Mouse (Mus musculus) lung, adult 2 months (tissue): ENCODE results near the gene Snrpb. TPM values are rescaled to one million over a fixed set of nuclear protein-coding genes. Genes with fewer than 3 reads are reported as not detected.

Source experiments
- DNase-seq: peaks from one replicate; pipeline ENCODE4 v3.0.0; 2022
- H3K4me1 ChIP-seq: fragments of 200-500 bp; 2 replicates; pipeline ENCODE4 v1.6.1; 2011; ENCODE audit warnings: low read length; ENCODE audit not compliant: control insufficient read depth, insufficient read depth
- H3K4me3 ChIP-seq: fragments of 200-500 bp; replicated peaks from 2 replicates; pipeline ENCODE3; 2011; ENCODE audit warnings: low read depth, mild to moderate bottlenecking, control low read depth, low read length; ENCODE audit errors: extremely low read depth
- CTCF ChIP-seq: fragments of 200-500 bp; IDR thresholded peaks from 2 replicates; pipeline ENCODE4 v1.5.1; 2011; ENCODE audit warnings: mild to moderate bottlenecking, low read length, control low read depth; ENCODE audit not compliant: insufficient read depth
- POLR2A ChIP-seq: fragments of 200-500 bp; IDR thresholded peaks from 2 replicates; pipeline ENCODE4 v1.6.1; 2011; ENCODE audit warnings: low read depth, mild to moderate bottlenecking, control low read depth, low read length, borderline replicate concordance; ENCODE audit errors: extremely low read depth
- WGBS: fragments of 180-500 bp; shearing (Covaris S2); methylation state at CpG from one replicate; pipeline ENCODE4 v1.1.7; 2018; 5-methylcytosine and 5-hydroxymethylcytosine counted together
- polyA plus RNA-seq: library from polyadenylated mRNA; depleted of rRNA; stranded (reverse); fragments of >200 nt; gene quantifications from 2 replicates; pipeline ENCODE4 v1.2.3, GENCODE M21; 2012; rRNA removed

Snrpb gene
- 245 and 297 TPM in 2 replicates for polyA plus RNA-seq

DNA sequence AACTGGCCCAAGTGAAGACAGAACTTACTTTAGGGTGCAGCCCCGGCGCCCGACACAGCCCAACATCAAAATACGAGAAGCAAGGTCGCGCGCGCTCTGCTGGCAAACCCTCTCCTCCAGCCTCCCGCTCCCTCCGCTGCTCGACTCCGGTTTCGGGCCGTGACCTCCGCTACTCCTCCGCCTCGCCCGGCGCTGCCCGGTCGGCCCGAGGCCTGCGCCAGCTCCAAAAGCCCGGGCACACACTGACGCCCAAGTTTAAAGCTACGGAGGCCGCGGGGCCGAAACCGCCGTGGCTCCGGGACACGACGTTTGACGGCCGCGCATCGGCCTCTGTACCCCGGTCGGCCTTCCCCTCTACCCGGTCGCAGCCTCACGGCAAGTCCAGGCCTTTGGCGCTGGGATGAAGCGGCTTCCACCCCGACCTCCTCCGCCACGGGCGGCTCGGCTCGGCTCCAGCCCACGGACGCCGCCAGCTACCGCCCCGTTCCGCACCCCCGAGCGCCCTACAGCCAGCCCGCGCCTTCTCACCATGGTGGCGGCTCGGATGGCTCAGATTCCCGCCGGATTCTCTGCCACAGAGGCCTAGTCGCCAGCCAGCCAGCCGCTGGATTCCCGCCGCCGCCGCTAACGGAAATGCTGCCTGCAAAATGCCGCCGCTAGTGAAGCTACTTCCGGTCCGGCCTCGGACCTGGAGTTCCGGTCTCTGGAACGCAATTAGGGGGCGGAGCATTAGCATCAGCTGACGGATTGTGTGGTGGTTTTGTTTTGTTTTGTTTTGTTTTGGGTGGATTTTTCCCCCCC is at the start of gene Snrpb:
Gene Snrpb, minus strand, starts transcription at position 698 of the 801 bp plus-strand sequence.
- TF ChIP-seq CTCF (no peak), POLR2A (peak; percentile 60; the same call in 1 of the 2 replicates)
- peaks cover 8% of the 10 kb centered on the region for H3K4me1 ChIP-seq
- peak within 1 kb of the TSS; percentile 85 for H3K4me3 ChIP-seq
- under 1% methylated on average over 81 of the region's 81 CpGs for WGBS
- peak; percentile 90 for DNase-seq

DNA sequence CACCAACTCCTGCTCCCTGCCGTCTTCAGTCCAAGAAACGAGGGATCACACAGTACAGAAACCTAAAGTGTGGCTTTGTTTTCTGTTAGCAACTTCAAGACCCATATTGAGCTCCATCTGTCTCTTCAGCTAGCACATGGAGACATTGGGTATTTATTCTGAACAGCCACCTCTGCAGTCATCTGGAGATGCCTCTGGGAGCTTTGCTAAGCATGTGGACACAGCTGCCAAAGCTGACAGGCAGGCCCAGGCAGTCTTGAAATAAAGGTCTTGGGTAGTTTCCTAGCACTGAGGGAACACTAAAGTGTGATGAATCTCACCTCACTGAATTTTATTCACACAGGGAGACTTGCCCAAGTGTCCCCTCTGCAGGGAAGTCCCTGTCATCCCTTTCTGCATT is 32.4 kb upstream of the Snrpb start:
- no peak for DNase-seq
- WGBS: 77% methylated on average over 2 of the region's 2 CpGs
- no peak for TF ChIP-seq POLR2A
- TF ChIP-seq CTCF: no peak
- no peak overlapping the region for H3K4me3 ChIP-seq
- no peaks in the 10 kb centered on the region for H3K4me1 ChIP-seq

DNA sequence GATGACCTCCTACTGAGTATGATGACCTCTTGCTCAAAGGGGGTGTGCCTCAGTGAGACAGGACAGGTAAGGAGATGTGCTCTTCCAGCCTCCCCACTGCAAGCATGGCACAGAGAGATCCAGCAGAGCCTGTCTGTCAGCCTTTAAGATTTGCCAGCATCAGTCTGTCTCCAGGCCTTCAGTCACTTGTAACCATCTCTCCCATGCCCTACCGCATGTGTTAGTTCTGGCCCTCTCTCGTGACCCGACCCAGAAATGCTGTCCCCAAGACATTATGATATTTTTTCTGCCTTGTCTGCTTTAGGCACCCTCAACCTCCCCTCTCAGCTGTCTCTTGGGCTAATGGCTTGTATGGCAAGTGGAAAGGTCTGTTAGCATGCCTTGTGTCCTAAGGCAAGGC is 30.4 kb upstream of the Snrpb start:
- DNase-seq: no peak
- Histone ChIP-seq H3K4me3 (no peak overlapping the region), H3K4me1 (no peaks in the 10 kb centered on the region)
- no peak for TF ChIP-seq POLR2A
- TF ChIP-seq CTCF: no peak
- WGBS: 95% methylated on average over 3 of the region's 3 CpGs

DNA sequence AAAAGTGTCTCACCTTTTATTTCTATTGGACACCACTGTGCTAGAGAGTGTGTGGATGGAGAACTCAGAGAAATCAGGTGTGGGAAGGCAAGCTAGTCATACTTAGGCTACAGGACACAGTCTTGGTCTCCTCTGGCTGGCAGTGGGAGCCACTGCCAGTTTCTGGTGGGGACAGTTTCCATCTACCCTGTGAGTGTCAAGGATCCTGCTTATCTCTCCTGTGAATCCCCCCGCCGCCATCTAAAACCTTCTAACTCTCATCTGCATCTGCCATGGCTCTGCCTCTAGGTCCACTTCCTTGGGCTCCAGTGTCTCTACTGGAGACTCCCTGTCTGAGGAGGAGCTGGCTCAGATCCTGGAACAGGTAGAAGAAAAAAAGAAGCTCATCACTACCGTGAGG is 28.8 kb upstream of the Snrpb start:
- TF ChIP-seq CTCF (no peak), POLR2A (no peak)
- WGBS: 83% methylated on average over 3 of the region's 3 CpGs
- Histone ChIP-seq H3K4me3 (no peak overlapping the region), H3K4me1 (no peaks in the 10 kb centered on the region)
- DNase-seq: no peak

DNA sequence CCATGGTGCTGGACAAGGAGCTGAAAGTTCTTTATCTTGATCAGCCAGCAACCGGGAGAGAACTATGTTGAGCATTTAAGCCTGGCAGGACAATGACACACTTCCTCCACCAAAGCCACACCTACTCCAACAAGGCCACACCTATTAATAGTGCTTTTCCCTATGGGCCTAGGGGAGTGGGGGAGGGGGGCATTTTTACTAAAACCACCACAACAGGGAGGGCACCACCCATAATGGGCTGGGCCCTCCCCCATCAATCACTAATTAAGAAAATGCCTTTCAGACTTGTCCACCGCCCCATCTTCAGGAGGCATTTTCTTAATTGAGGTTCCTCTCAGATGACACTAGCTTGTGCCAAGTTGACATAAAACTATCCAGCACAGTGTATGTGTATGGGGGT is 28.2 kb upstream of the Snrpb start:
- no peak for DNase-seq
- no peak overlapping the region for H3K4me3 ChIP-seq
- H3K4me1 ChIP-seq: no peaks in the 10 kb centered on the region
- TF ChIP-seq POLR2A: no peak
- no peak for TF ChIP-seq CTCF
- 53% methylated on average over 2 of the region's 2 CpGs for WGBS

DNA sequence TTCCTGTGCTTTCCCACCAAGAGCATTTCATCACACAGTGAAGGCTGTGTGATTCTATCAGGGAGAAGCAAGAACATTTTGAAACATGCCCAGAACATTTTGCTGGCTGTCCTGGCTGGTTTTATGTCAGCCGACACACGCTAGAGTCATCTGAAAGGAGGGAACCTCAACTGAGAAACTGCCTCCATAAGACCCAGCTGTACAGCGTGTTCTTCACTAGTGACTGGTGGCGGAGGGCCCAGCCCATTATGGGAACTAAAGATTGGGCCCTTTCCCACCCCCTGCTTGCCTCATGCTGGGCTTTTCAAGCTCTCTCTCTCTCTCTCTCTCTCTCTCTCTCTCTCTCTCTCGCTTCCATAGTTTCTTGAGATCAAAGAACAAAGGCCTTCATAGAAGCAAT is 21.8 kb upstream of the Snrpb start:
- TF ChIP-seq POLR2A (no peak), CTCF (no peak)
- no peak overlapping the region for H3K4me3 ChIP-seq
- 77% methylated on average over 5 of the region's 5 CpGs for WGBS
- DNase-seq: no peak
- no peaks in the 10 kb centered on the region for H3K4me1 ChIP-seq

DNA sequence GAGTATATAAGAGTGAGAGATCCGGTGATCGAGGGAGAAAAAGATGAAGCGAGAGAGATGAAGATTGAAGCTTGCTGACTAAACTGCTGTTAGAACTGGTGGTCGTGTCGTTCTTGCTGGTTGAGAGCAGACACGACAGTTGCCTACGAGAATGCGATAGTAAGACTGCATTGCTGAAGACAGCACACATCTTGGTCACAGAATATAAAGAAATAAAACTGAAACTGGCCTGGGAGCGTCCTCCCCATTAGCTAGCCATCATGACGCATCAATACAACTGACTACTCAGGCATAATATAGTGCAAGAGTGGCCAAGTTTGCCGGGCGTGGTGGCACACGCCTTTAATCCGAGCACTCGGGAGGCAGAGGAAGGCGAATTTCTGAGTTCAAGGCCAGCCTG is 15.7 kb upstream of the Snrpb start, which contains the start of gene Tmc2:
Gene Tmc2, plus strand, starts transcription at position 301 of the 400 bp plus-strand sequence.
- TF ChIP-seq CTCF (no peak), POLR2A (no peak)
- Histone ChIP-seq H3K4me3 (no peak within 1 kb of the TSS), H3K4me1 (no peaks in the 10 kb centered on the region)
- 95% methylated on average over 16 of the region's 16 CpGs for WGBS
- no peak for DNase-seq

DNA sequence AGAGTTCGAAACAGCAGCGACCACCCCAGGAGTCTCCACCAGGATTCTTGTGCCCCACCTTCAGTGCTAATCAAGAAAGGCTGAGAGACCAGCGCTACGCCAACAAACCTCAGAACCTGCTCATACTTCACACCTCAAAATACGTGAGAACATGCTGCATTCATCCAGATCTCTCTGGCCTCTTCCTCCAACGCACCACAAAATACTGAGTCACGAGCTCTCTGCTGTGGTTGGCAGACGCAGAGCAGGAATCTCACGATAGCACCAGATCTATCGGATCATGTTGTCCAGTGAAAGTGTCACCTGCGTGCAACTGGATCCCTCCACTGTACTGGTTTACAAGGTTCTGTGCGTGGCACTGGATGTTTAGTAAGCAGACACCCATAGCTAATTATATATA is 9.2 kb upstream of the Snrpb start:
- Histone ChIP-seq H3K4me3 (no peak overlapping the region), H3K4me1 (no peaks in the 10 kb centered on the region)
- DNase-seq: no peak
- TF ChIP-seq CTCF (no peak), POLR2A (no peak)
- WGBS: 85% methylated on average over 12 of the region's 12 CpGs

DNA sequence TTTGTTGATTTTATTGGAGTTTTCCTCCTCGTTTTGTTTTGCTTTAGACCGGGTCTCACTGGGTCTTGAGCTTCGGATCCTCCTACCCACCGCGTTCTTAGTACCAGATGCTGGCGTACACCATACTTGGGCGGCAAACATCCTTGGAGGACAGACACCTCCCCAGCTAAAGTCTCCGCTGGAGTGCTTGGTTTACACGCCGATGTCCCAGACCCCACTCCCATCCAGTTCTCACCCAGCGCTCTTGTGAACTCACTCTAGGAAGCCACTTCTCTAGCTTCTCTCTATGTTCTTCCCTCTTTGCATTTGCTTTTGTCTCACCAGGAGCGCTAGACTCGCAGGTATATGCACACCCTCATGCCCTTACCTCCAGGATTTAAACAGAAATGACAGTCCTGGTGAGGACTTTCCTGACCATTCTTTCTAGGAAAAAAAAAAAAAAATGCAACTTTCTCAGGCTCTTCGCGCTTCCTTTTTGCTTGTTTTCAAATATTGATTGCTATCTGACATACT is 360 bp upstream of the Snrpb start:
- peak overlapping the region; percentile 85 for H3K4me3 ChIP-seq
- WGBS: 2% methylated on average over 15 of the region's 15 CpGs
- H3K4me1 ChIP-seq: peaks cover 8% of the 10 kb centered on the region
- no peak for DNase-seq
- TF ChIP-seq POLR2A (peak; percentile 11; the same call in 1 of the 2 replicates), CTCF (no peak)

DNA sequence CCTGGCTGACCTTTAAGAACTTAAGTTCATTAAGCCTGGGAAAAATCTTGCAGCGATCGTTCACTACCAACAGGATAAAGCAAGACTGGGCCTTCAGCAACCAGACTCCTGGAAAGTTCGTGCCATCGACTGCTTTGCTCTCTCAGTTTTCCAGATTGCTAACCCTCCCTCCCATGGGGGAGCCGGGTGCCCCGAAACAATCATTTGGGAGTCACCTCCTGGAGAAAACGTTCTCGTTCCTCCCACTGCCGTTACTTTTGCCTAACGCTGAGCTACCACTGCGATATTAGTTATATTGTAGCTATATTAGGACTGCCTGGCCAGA is 860 bp downstream of the Snrpb start:
- peak overlapping the region; percentile 85 for H3K4me3 ChIP-seq
- H3K4me1 ChIP-seq: peaks cover 8% of the 10 kb centered on the region
- no peak for DNase-seq
- WGBS: under 1% methylated on average over 11 of the region's 11 CpGs
- TF ChIP-seq POLR2A (no peak), CTCF (no peak)
